Mouse (Mus musculus) heart, postnatal 10 days (tissue): Measurements from ENCODE around the gene Tlr13. TPM values are rescaled to one million over a fixed set of nuclear protein-coding genes. Genes with fewer than 3 reads are reported as not detected.
"Not testable (repeated sequence)": the region's sequence is repeated elsewhere in the genome, so short reads cannot be mapped to it uniquely, and the experiment has no call there.

Experiments used
- DNase-seq, 2 experiments: peaks; one replicate each; pipeline ENCODE4 v3.0.0; 2021
- intact Hi-C: fragments of 180-260 bp; cut with DNase I; formaldehyde crosslinking; loops from one replicate; pipeline ENCODE4 v1.15.1; 2025
- total RNA-seq, 2 experiments: library from RNA; stranded (reverse); gene quantifications; 2 replicates each; pipeline ENCODE4 v1.2.3; 2021

Gene Tlr13
- total RNA-seq, 2 experiments from 2014 or later: 1.5 TPM

- no peak for DNase-seq
- intact Hi-C loops: loop anchor here (10.0 kb wide), 2 partner anchors 259 to 299 kb away; partner anchors contain the start of gene Atrx
Measured at GRCm38 (mm10) chrX:106184279-106184678, 41.3 kb downstream of the Tlr13 start.

- peak; percentile 13 to 16 for DNase-seq
- intact Hi-C loops: loop anchor here (5.0 to 10.0 kb wide), 3 partner anchors 158 to 301 kb away; partner anchors contain the start of genes Atp7a and Atrx
Measured at GRCm38 (mm10) chrX:106185706-106186105, 42.7 kb downstream of the Tlr13 start.

GRCm38 (mm10) chrX:106186713-106187649 is 44.0 kb downstream of the Tlr13 start, which contains the start of gene Pgk1:
Pgk1 (plus strand) TSS chrX:106187100.
- intact Hi-C loops: loop anchor here (5.0 to 10.0 kb wide), 3 partner anchors 160 to 302 kb away; partner anchors contain the start of genes Atp7a and Atrx
- DNase-seq: peak; percentile 92

GRCm38 (mm10) chrX:106187737-106188136 is 44.7 kb downstream of the Tlr13 start:
- DNase-seq: peak; percentile 24 to 28
- intact Hi-C loops: loop anchor here (5.0 to 10.0 kb wide), 3 partner anchors 160 to 303 kb away; partner anchors contain the start of genes Atp7a and Atrx

GRCm38 (mm10) chrX:106189356-106189755 is 46.4 kb downstream of the Tlr13 start:
- no peak for DNase-seq
- intact Hi-C loops: loop anchor here (5.0 to 10.0 kb wide), 3 partner anchors 162 to 305 kb away; partner anchors contain the start of genes Atp7a and Atrx

GRCm38 (mm10) chrX:106190091-106190490 is 47.1 kb downstream of the Tlr13 start:
- no peak for DNase-seq
- intact Hi-C loops: no loop called here

- DNase-seq, intact Hi-C loops: not testable (repeated sequence)
Measured at GRCm38 (mm10) chrX:106194361-106194760, 51.4 kb downstream of the Tlr13 start.

- DNase-seq: peak in 1 of 2 experiments; percentile 14
- intact Hi-C loops: no loop called here
Measured at GRCm38 (mm10) chrX:106197308-106197707, 54.3 kb downstream of the Tlr13 start.

- intact Hi-C loops: no loop called here
- no peak for DNase-seq
Measured at GRCm38 (mm10) chrX:106198904-106199303, 55.9 kb downstream of the Tlr13 start.

GRCm38 (mm10) chrX:106209100-106209499 is 66.1 kb downstream of the Tlr13 start:
- intact Hi-C loops: no loop called here

More at GRCm38 (mm10) chrX:106209100-106209499, 66.1 kb downstream of the Tlr13 start:
- no peak for DNase-seq

Other genes starting within 250 kb of the Tlr13 start
- 100 to 1,000 TPM; 106 to 110 TPM for gene Atrx, start 213.8 kb upstream of the Tlr13 start, total RNA-seq
- 10 to 100 TPM; 40.7 to 46.4 TPM for gene Magt1, start 131.3 kb upstream of the Tlr13 start, total RNA-seq
- gene Cox7b, start 127.5 kb upstream of the Tlr13 start, total RNA-seq: 1,000 to 10,000 TPM; 1,383 to 1,437 TPM
- 10 to 100 TPM; 12.5 to 13.5 TPM for gene Atp7a, start 115.9 kb upstream of the Tlr13 start, total RNA-seq
- gene Pgk1, start 43.9 kb downstream of the Tlr13 start, total RNA-seq: 100 to 1,000 TPM; 557 to 593 TPM
- gene Taf9b, start 78.0 kb downstream of the Tlr13 start, total RNA-seq: 10 to 100 TPM; 12.9 to 15.7 TPM
- not detected for gene Fnd3c2, start 112.2 kb downstream of the Tlr13 start, total RNA-seq